Mouse (Mus musculus): ENCODE data around the gene Mphosph10. TPM values are rescaled to one million over a fixed set of nuclear protein-coding genes. Genes with fewer than 3 reads are reported as not detected.

Mphosph10 gene
- polyA plus RNA-seq, 1 experiment from 2014 or later: 25.9 TPM

- H3K36me3 ChIP-seq (ENCODE audit: control insufficient read depth, insufficient read depth): peaks cover 14% of the 10 kb centered on the region
- 79% methylated on average over 9 of the region's 9 CpGs for WGBS
- H3K4me1 ChIP-seq (ENCODE audit: control insufficient read depth, insufficient read depth, low read length): no peaks in the 10 kb centered on the region; the same call in 1 of the 2 replicates
- no peak overlapping the region for H3K9ac ChIP-seq (ENCODE audit: low read length)
- H3K4me2 ChIP-seq (ENCODE audit: low read depth, low read length): no peak overlapping the region
- H3K27ac ChIP-seq (ENCODE audit: low read length): no peak overlapping the region
- ATAC-seq (replicated peaks; ENCODE audit: extremely low read depth, insufficient read depth, low FRiP score): no peak
- H3K4me3 ChIP-seq (ENCODE audit: low read length): no peak overlapping the region
- no peaks in the 10 kb centered on the region for H3K9me3 ChIP-seq (replicated peaks; ENCODE audit: control insufficient read depth, low read length)
- H3K27me3 ChIP-seq (ENCODE audit: control insufficient read depth, insufficient read depth, low read length): no peaks in the 10 kb centered on the region
These were observed 34.7 kb downstream of the Mphosph10 start for GRCm38 (mm10) chr7:64357405-64357804.

DNA sequence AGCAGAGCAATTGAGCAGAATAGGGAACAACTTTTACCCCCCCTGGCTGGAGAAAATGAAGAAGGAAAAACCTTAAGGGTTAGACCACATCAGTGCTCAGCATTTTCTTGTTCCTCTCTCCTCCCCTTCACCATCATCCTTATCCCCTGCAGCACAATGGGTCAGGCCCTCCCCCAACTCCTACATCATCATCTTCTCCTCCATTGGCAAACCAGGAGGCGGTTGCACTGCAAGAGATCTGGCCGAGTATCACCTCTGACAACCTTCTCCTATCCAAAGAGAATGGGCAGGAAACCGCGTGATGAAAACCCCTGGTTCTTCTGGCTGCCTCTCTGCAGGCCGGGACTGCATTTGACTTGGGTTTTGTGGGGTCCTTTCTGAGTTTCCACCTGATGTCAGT lies 35.4 kb downstream of the Mphosph10 start:
- no peak overlapping the region for H3K4me3 ChIP-seq (ENCODE audit: low read length)
- H3K27me3 ChIP-seq (ENCODE audit: control insufficient read depth, insufficient read depth, low read length): no peaks in the 10 kb centered on the region
- no peaks in the 10 kb centered on the region for H3K9me3 ChIP-seq (replicated peaks; ENCODE audit: control insufficient read depth, low read length)
- H3K4me2 ChIP-seq (ENCODE audit: low read depth, low read length): no peak overlapping the region
- ATAC-seq (replicated peaks; ENCODE audit: extremely low read depth, insufficient read depth, low FRiP score): no peak
- H3K27ac ChIP-seq (ENCODE audit: low read length): no peak overlapping the region
- H3K4me1 ChIP-seq (ENCODE audit: control insufficient read depth, insufficient read depth, low read length): no peaks in the 10 kb centered on the region; the same call in 1 of the 2 replicates
- H3K9ac ChIP-seq (ENCODE audit: low read length): no peak overlapping the region
- 89% methylated on average over 5 of the region's 5 CpGs for WGBS
- H3K36me3 ChIP-seq (ENCODE audit: control insufficient read depth, insufficient read depth): peaks cover 8% of the 10 kb centered on the region

DNA sequence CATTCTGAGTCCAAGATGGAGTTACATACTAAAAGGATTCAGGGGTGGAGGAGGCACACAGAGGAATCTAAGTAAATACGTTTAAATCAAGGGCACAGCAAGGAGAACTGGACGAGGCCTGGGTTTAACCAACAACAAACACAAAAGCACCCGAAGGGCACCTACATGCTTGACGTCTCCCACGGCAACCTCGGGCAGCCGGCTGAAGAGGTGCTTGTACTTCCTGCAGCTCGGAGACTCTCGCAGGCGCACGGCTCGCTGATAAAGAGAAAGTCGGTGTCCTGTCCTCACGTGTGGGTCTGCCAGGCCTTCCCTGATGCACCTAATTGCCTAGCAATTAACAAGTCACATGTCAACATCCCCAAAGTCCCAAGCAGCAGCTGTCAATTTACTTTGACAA lies 37.9 kb downstream of the Mphosph10 start:
- whole genome bisulfite sequencing: 57% methylated on average over 14 of the region's 14 CpGs
- no peak for ATAC-seq (replicated peaks; ENCODE audit: extremely low read depth, insufficient read depth, low FRiP score)
- Histone ChIP-seq H3K4me1 (ENCODE audit: control insufficient read depth, insufficient read depth, low read length) (no peaks in the 10 kb centered on the region; the same call in 1 of the 2 replicates), H3K9me3 (replicated peaks; ENCODE audit: control insufficient read depth, low read length) (no peaks in the 10 kb centered on the region), H3K4me3 (ENCODE audit: low read length) (no peak overlapping the region), H3K27me3 (ENCODE audit: control insufficient read depth, insufficient read depth, low read length) (no peaks in the 10 kb centered on the region), H3K27ac (ENCODE audit: low read length) (no peak overlapping the region), H3K36me3 (ENCODE audit: control insufficient read depth, insufficient read depth) (peaks cover 3% of the 10 kb centered on the region; the same call in 1 of the 2 replicates), H3K4me2 (ENCODE audit: low read depth, low read length) (no peak overlapping the region), H3K9ac (ENCODE audit: low read length) (no peak overlapping the region)

DNA sequence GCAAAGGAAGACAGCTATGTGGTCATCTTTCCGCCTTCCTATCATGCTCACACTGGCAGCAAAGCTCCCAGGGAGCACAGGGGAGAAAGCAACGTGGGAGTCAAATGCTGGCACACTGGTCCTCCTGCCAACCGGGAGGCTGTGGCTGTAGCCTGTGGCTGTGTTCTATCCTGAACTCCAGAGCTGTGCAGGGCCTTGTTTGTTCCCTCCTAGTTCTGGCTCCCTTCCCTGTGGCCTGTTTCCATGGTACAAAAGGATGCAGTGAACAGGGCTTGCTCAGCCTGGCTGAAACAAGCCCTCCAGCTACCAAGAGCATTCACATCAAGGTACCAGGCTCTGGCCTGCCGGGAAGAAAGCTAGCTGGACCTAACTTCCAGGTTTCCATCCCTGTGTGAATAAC lies 41.0 kb downstream of the Mphosph10 start:
- Histone ChIP-seq H3K4me3 (ENCODE audit: low read length) (no peak overlapping the region), H3K27ac (ENCODE audit: low read length) (no peak overlapping the region), H3K9me3 (replicated peaks; ENCODE audit: control insufficient read depth, low read length) (no peaks in the 10 kb centered on the region), H3K4me2 (ENCODE audit: low read depth, low read length) (no peak overlapping the region), H3K9ac (ENCODE audit: low read length) (no peak overlapping the region), H3K36me3 (ENCODE audit: control insufficient read depth, insufficient read depth) (peaks cover 2% of the 10 kb centered on the region; the same call in 1 of the 2 replicates), H3K27me3 (ENCODE audit: control insufficient read depth, insufficient read depth, low read length) (no peaks in the 10 kb centered on the region), H3K4me1 (ENCODE audit: control insufficient read depth, insufficient read depth, low read length) (no peaks in the 10 kb centered on the region)
- WGBS: 75% methylated on average over 4 of the region's 4 CpGs
- no peak for ATAC-seq (replicated peaks; ENCODE audit: extremely low read depth, insufficient read depth, low FRiP score)

DNA sequence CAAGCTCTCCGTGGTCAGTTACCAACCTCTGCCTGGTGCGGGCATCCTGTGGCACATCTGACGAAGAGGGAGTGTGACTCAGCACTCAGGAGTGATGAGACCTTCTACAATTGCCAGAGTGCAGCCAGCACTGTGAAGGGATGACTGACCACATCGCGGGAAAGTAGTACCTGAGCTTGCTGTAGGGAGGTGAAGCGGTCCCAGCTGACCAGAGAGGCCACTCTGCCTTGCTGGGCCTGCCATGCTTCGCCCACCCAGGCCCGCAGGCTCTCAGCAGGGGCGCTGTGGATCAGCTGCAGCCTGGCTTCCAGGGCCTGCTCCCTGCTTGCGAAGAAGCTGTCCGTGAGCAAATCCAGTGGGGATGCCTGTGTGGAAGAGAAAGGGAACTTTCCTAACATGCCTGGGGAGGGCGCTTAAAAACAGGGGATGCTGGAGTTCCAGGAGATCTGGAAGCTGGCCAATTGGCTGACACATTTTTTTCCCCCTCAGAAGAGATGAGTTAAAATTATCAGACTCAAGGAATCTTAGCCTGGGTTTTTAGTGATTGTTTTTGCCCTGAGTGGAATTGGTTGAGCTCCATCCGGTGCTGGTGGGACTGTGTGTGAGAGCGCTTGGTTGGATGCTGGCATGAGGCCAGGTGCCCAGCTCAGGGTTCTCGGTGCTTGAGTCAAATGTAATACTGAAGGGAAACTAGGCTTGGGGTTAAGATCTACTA lies 42.8 kb downstream of the Mphosph10 start:
- Histone ChIP-seq H3K27me3 (ENCODE audit: control insufficient read depth, insufficient read depth, low read length) (no peaks in the 10 kb centered on the region), H3K36me3 (ENCODE audit: control insufficient read depth, insufficient read depth) (peaks cover 2% of the 10 kb centered on the region; the same call in 1 of the 2 replicates), H3K4me1 (ENCODE audit: control insufficient read depth, insufficient read depth, low read length) (no peaks in the 10 kb centered on the region), H3K9ac (ENCODE audit: low read length) (no peak overlapping the region), H3K4me2 (ENCODE audit: low read depth, low read length) (no peak overlapping the region), H3K4me3 (ENCODE audit: low read length) (no peak overlapping the region), H3K9me3 (replicated peaks; ENCODE audit: control insufficient read depth, low read length) (no peaks in the 10 kb centered on the region), H3K27ac (ENCODE audit: low read length) (no peak overlapping the region)
- WGBS: 79% methylated on average over 15 of the region's 15 CpGs
- no peak for ATAC-seq (replicated peaks; ENCODE audit: extremely low read depth, insufficient read depth, low FRiP score)

GRCm38 (mm10) chr7:64347813-64348212 lies 44.3 kb downstream of the Mphosph10 start:
- Histone ChIP-seq H3K4me3 (ENCODE audit: low read length) (no peak overlapping the region), H3K36me3 (ENCODE audit: control insufficient read depth, insufficient read depth) (peaks cover 2% of the 10 kb centered on the region; the same call in 1 of the 2 replicates), H3K4me1 (ENCODE audit: control insufficient read depth, insufficient read depth, low read length) (no peaks in the 10 kb centered on the region), H3K27ac (ENCODE audit: low read length) (no peak overlapping the region), H3K9me3 (replicated peaks; ENCODE audit: control insufficient read depth, low read length) (no peaks in the 10 kb centered on the region), H3K4me2 (ENCODE audit: low read depth, low read length) (no peak overlapping the region), H3K27me3 (ENCODE audit: control insufficient read depth, insufficient read depth, low read length) (no peaks in the 10 kb centered on the region), H3K9ac (ENCODE audit: low read length) (no peak overlapping the region)
- no peak for ATAC-seq (replicated peaks; ENCODE audit: extremely low read depth, insufficient read depth, low FRiP score)
- 94% methylated on average over 1 of the region's 1 CpGs for WGBS

GRCm38 (mm10) chr7:64332686-64333085 lies 59.4 kb downstream of the Mphosph10 start:
- Histone ChIP-seq H3K27me3 (ENCODE audit: control insufficient read depth, insufficient read depth, low read length) (no peaks in the 10 kb centered on the region), H3K4me2 (ENCODE audit: low read depth, low read length) (no peak overlapping the region), H3K9ac (ENCODE audit: low read length) (no peak overlapping the region), H3K4me3 (ENCODE audit: low read length) (no peak overlapping the region), H3K27ac (ENCODE audit: low read length) (no peak overlapping the region), H3K9me3 (replicated peaks; ENCODE audit: control insufficient read depth, low read length) (no peaks in the 10 kb centered on the region), H3K36me3 (ENCODE audit: control insufficient read depth, insufficient read depth) (peaks cover 17% of the 10 kb centered on the region), H3K4me1 (ENCODE audit: control insufficient read depth, insufficient read depth, low read length) (no peaks in the 10 kb centered on the region)
- WGBS: 91% methylated on average over 1 of the region's 1 CpGs
- no peak for ATAC-seq (replicated peaks; ENCODE audit: extremely low read depth, insufficient read depth, low FRiP score)

GRCm38 (mm10) chr7:64331309-64331708 lies 60.8 kb downstream of the Mphosph10 start:
- H3K36me3 ChIP-seq (ENCODE audit: control insufficient read depth, insufficient read depth): peaks cover 8% of the 10 kb centered on the region
- no peaks in the 10 kb centered on the region for H3K27me3 ChIP-seq (ENCODE audit: control insufficient read depth, insufficient read depth, low read length)
- no peak overlapping the region for H3K27ac ChIP-seq (ENCODE audit: low read length)
- H3K9ac ChIP-seq (ENCODE audit: low read length): no peak overlapping the region
- no peak overlapping the region for H3K4me3 ChIP-seq (ENCODE audit: low read length)
- 87% methylated on average over 3 of the region's 3 CpGs for WGBS
- no peaks in the 10 kb centered on the region for H3K4me1 ChIP-seq (ENCODE audit: control insufficient read depth, insufficient read depth, low read length)
- H3K4me2 ChIP-seq (ENCODE audit: low read depth, low read length): no peak overlapping the region
- no peaks in the 10 kb centered on the region for H3K9me3 ChIP-seq (replicated peaks; ENCODE audit: control insufficient read depth, low read length)
- ATAC-seq (replicated peaks; ENCODE audit: extremely low read depth, insufficient read depth, low FRiP score): no peak

GRCm38 (mm10) chr7:64327486-64327885 lies 64.6 kb downstream of the Mphosph10 start:
- ATAC-seq (replicated peaks; ENCODE audit: extremely low read depth, insufficient read depth, low FRiP score): no peak
- H3K36me3 ChIP-seq (ENCODE audit: control insufficient read depth, insufficient read depth): peaks cover 6% of the 10 kb centered on the region; the same call in 1 of the 2 replicates
- H3K9me3 ChIP-seq (replicated peaks; ENCODE audit: control insufficient read depth, low read length): no peaks in the 10 kb centered on the region
- H3K4me1 ChIP-seq (ENCODE audit: control insufficient read depth, insufficient read depth, low read length): no peaks in the 10 kb centered on the region
- H3K27me3 ChIP-seq (ENCODE audit: control insufficient read depth, insufficient read depth, low read length): no peaks in the 10 kb centered on the region
- 79% methylated on average over 4 of the region's 4 CpGs for WGBS
- H3K27ac ChIP-seq (ENCODE audit: low read length): no peak overlapping the region
- H3K9ac ChIP-seq (ENCODE audit: low read length): no peak overlapping the region
- H3K4me3 ChIP-seq (ENCODE audit: low read length): no peak overlapping the region
- no peak overlapping the region for H3K4me2 ChIP-seq (ENCODE audit: low read depth, low read length)

Data from heart, embryonic 16.5 days (tissue).